Mouse (Mus musculus): ENCODE measurements around the gene Ccdc7a.

GRCm38 (mm10) chr8:128724819-128725218, 340.5 kb downstream of the Ccdc7a start:
- no peak for TF ChIP-seq POLR2A (IDR thresholded peaks at IDR 0.05; ENCODE audit: insufficient read depth, low read depth, low read length)
- TF ChIP-seq CTCF (IDR thresholded peaks at IDR 0.05; ENCODE audit: insufficient read depth, low read depth, low read length), result no peak
